Mouse (Mus musculus): ENCODE results near the gene Cdk5rap2. TPM values are rescaled to one million over a fixed set of nuclear protein-coding genes. Genes with fewer than 3 reads are reported as not detected.
A peak's percentile ranks its signal among the peaks of the same experiment; 100 is the strongest.

Gene Cdk5rap2
- polyA plus RNA-seq, 1 experiment from 2014 or later = 14.8 TPM

DNA sequence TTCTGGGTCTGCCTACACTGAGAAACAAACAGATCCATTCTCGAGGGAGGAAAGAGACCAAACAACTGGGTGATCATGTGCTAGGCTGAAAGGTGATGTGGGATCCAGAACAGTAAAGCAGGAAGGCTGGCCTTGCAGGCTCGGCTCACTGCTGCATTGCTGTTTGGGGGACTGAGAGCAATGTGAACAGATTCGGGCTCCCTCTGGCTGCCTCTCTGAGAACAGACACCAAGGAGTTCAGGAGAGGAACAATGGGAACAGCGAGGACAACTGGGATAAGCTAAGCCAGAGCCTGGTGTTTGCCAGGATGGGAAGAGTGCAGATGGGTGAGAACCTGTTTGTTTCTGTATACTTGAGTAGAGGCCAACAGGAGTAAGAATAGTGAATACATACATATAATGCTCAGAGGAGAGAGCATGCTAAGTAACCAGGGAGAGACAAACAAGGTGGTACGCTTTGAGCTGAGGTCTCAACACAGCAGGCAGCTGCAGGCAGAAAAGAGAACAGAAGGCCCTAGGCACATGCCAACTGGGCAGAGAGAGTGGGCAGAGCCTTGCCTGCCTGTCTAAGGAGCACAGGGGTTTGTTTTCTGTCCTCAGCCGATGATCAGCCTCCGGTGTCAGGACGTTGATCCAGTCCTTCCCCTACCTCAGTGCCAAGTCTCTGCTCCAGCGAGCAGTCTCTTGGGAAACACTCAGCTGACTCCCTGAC, 8.0 kb downstream of the Cdk5rap2 start:
- 0 out of 2 replicates have a peak, but pooled peaks have one; percentile 22 for ATAC-seq (replicated peaks; ENCODE audit: insufficient number of reproducible peaks, low FRiP score, low TSS enrichment)
- Histone ChIP-seq H3K9me3 (replicated peaks; ENCODE audit: control insufficient read depth, low read length) (no peaks in the 10 kb centered on the region), H3K4me2 (no peak overlapping the region), H3K4me3 (ENCODE audit: low read depth, low read length) (no peak overlapping the region), H3K4me1 (ENCODE audit: control insufficient read depth, insufficient read depth, low read length) (no peaks in the 10 kb centered on the region), H3K9ac (ENCODE audit: low read depth, low read length) (no peak overlapping the region), H3K27ac (ENCODE audit: low read depth, low read length) (no peak overlapping the region), H3K27me3 (ENCODE audit: control insufficient read depth, insufficient read depth, low read length) (no peaks in the 10 kb centered on the region), H3K36me3 (ENCODE audit: control insufficient read depth, insufficient read depth, low read length) (peaks cover 6% of the 10 kb centered on the region; the same call in 1 of the 2 replicates)
- WGBS (ENCODE audit: insufficient replicate concordance) = 79% methylated on average over 9 of the region's 9 CpGs

- WGBS (ENCODE audit: insufficient replicate concordance) = 82% methylated on average over 5 of the region's 5 CpGs
- Histone ChIP-seq H3K27me3 (ENCODE audit: control insufficient read depth, insufficient read depth, low read length) (no peaks in the 10 kb centered on the region), H3K36me3 (ENCODE audit: control insufficient read depth, insufficient read depth, low read length) (peaks cover 6% of the 10 kb centered on the region; the same call in 1 of the 2 replicates)
These were observed 10.8 kb downstream of the Cdk5rap2 start for GRCm38 (mm10) chr4:70399476-70399875.

GRCm38 (mm10) chr4:70399074-70399473, 11.2 kb downstream of the Cdk5rap2 start:
- Histone ChIP-seq H3K27me3 (ENCODE audit: control insufficient read depth, insufficient read depth, low read length) (no peaks in the 10 kb centered on the region), H3K9me3 (replicated peaks; ENCODE audit: control insufficient read depth, low read length) (no peaks in the 10 kb centered on the region), H3K9ac (ENCODE audit: low read depth, low read length) (no peak overlapping the region), H3K4me1 (ENCODE audit: control insufficient read depth, insufficient read depth, low read length) (no peaks in the 10 kb centered on the region), H3K4me2 (no peak overlapping the region), H3K4me3 (ENCODE audit: low read depth, low read length) (no peak overlapping the region), H3K36me3 (ENCODE audit: control insufficient read depth, insufficient read depth, low read length) (peaks cover 6% of the 10 kb centered on the region; the same call in 1 of the 2 replicates), H3K27ac (ENCODE audit: low read depth, low read length) (no peak overlapping the region)
- no peak for ATAC-seq (replicated peaks; ENCODE audit: insufficient number of reproducible peaks, low FRiP score, low TSS enrichment)
- WGBS (ENCODE audit: insufficient replicate concordance) = 87% methylated on average over 2 of the region's 2 CpGs

More at GRCm38 (mm10) chr4:70399476-70399875, 10.8 kb downstream of the Cdk5rap2 start:
- Histone ChIP-seq H3K4me1 (ENCODE audit: control insufficient read depth, insufficient read depth, low read length) (no peaks in the 10 kb centered on the region), H3K27ac (ENCODE audit: low read depth, low read length) (no peak overlapping the region), H3K4me2 (no peak overlapping the region), H3K9me3 (replicated peaks; ENCODE audit: control insufficient read depth, low read length) (no peaks in the 10 kb centered on the region), H3K4me3 (ENCODE audit: low read depth, low read length) (no peak overlapping the region), H3K9ac (ENCODE audit: low read depth, low read length) (no peak overlapping the region)
- ATAC-seq (replicated peaks; ENCODE audit: insufficient number of reproducible peaks, low FRiP score, low TSS enrichment) = no peak

DNA sequence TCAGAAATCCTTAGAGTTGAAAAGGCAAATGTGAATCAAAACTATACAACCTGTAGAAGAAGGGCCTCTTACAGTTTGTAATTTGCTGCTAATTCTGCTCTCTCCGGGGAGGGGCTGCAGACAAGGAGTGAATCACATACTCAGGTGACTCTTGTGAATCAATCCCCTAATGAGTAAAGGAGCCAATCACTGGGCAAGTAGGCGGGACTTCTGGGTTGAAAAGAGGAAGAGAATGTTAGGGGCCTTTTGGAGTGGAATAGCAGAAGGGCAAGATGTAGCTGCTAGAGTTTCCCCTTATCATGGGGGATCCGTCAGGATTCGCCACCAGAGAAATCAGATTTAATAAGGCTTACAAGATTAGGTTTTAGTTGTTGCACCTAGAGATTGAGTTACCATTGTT, 12.2 kb downstream of the Cdk5rap2 start:
- WGBS (ENCODE audit: insufficient replicate concordance) = 79% methylated on average over 4 of the region's 4 CpGs
- Histone ChIP-seq H3K36me3 (ENCODE audit: control insufficient read depth, insufficient read depth, low read length) (peaks cover 2% of the 10 kb centered on the region; the same call in 1 of the 2 replicates), H3K9ac (ENCODE audit: low read depth, low read length) (no peak overlapping the region), H3K9me3 (replicated peaks; ENCODE audit: control insufficient read depth, low read length) (no peaks in the 10 kb centered on the region), H3K27ac (ENCODE audit: low read depth, low read length) (no peak overlapping the region), H3K4me2 (no peak overlapping the region), H3K27me3 (ENCODE audit: control insufficient read depth, insufficient read depth, low read length) (no peaks in the 10 kb centered on the region), H3K4me3 (ENCODE audit: low read depth, low read length) (no peak overlapping the region), H3K4me1 (ENCODE audit: control insufficient read depth, insufficient read depth, low read length) (no peaks in the 10 kb centered on the region)
- ATAC-seq (replicated peaks; ENCODE audit: insufficient number of reproducible peaks, low FRiP score, low TSS enrichment) = no peak

- Histone ChIP-seq H3K27ac (ENCODE audit: low read depth, low read length) (no peak overlapping the region), H3K9me3 (replicated peaks; ENCODE audit: control insufficient read depth, low read length) (no peaks in the 10 kb centered on the region), H3K4me1 (ENCODE audit: control insufficient read depth, insufficient read depth, low read length) (no peaks in the 10 kb centered on the region), H3K36me3 (ENCODE audit: control insufficient read depth, insufficient read depth, low read length) (no peaks in the 10 kb centered on the region; the same call in 1 of the 2 replicates), H3K4me2 (no peak overlapping the region), H3K4me3 (ENCODE audit: low read depth, low read length) (no peak overlapping the region), H3K9ac (ENCODE audit: low read depth, low read length) (no peak overlapping the region), H3K27me3 (ENCODE audit: control insufficient read depth, insufficient read depth, low read length) (no peaks in the 10 kb centered on the region)
- no peak for ATAC-seq (replicated peaks; ENCODE audit: insufficient number of reproducible peaks, low FRiP score, low TSS enrichment)
- 90% methylated on average over 5 of the region's 5 CpGs for WGBS (ENCODE audit: insufficient replicate concordance)
These were observed 13.5 kb downstream of the Cdk5rap2 start for GRCm38 (mm10) chr4:70396701-70397100.

- WGBS (ENCODE audit: insufficient replicate concordance) = 85% methylated on average over 2 of the region's 2 CpGs
- no peaks in the 10 kb centered on the region; the same call in 1 of the 2 replicates for H3K36me3 ChIP-seq (ENCODE audit: control insufficient read depth, insufficient read depth, low read length)
- H3K9ac ChIP-seq (ENCODE audit: low read depth, low read length) = no peak overlapping the region
- no peak overlapping the region for H3K4me2 ChIP-seq
- no peak overlapping the region for H3K27ac ChIP-seq (ENCODE audit: low read depth, low read length)
- no peaks in the 10 kb centered on the region for H3K4me1 ChIP-seq (ENCODE audit: control insufficient read depth, insufficient read depth, low read length)
- no peak for ATAC-seq (replicated peaks; ENCODE audit: insufficient number of reproducible peaks, low FRiP score, low TSS enrichment)
- no peaks in the 10 kb centered on the region for H3K9me3 ChIP-seq (replicated peaks; ENCODE audit: control insufficient read depth, low read length)
- no peaks in the 10 kb centered on the region for H3K27me3 ChIP-seq (ENCODE audit: control insufficient read depth, insufficient read depth, low read length)
- no peak overlapping the region for H3K4me3 ChIP-seq (ENCODE audit: low read depth, low read length)
These were observed 15.5 kb downstream of the Cdk5rap2 start for GRCm38 (mm10) chr4:70394736-70395135.

DNA sequence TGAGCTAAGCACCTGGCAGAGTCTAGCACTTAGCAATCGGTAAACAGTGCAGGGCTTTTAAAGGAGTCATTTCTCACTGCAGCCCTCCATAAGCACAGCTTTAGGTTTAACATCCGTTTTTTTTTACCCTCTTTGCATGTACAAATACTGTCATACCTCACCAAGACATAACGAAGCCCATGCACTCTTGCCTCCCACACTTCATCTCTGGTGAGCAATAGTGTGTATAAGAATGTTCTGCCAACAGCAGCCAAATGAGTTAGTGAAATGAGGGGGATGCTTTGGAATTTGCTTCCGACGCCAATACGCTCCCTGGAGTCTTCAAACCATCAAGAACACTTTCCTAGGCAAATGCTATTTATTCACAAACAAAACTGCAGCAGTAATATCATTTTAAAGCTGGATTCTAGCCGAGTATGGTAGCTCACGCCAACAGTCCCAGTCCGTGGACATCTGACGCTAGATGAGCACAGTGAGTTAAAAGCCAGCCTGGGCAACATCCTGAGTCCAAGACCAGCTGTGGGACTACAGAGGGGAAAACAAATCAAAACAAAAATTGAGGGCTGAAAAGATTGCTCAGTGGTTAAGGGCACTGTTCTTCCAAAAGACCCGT, 18.4 kb downstream of the Cdk5rap2 start:
- Histone ChIP-seq H3K36me3 (ENCODE audit: control insufficient read depth, insufficient read depth, low read length) (no peaks in the 10 kb centered on the region), H3K4me1 (ENCODE audit: control insufficient read depth, insufficient read depth, low read length) (no peaks in the 10 kb centered on the region), H3K9ac (ENCODE audit: low read depth, low read length) (no peak overlapping the region), H3K4me2 (no peak overlapping the region), H3K27me3 (ENCODE audit: control insufficient read depth, insufficient read depth, low read length) (no peaks in the 10 kb centered on the region), H3K4me3 (ENCODE audit: low read depth, low read length) (no peak overlapping the region), H3K9me3 (replicated peaks; ENCODE audit: control insufficient read depth, low read length) (no peaks in the 10 kb centered on the region), H3K27ac (ENCODE audit: low read depth, low read length) (no peak overlapping the region)
- 84% methylated on average over 11 of the region's 11 CpGs for WGBS (ENCODE audit: insufficient replicate concordance)
- ATAC-seq (replicated peaks; ENCODE audit: insufficient number of reproducible peaks, low FRiP score, low TSS enrichment) = no peak

DNA sequence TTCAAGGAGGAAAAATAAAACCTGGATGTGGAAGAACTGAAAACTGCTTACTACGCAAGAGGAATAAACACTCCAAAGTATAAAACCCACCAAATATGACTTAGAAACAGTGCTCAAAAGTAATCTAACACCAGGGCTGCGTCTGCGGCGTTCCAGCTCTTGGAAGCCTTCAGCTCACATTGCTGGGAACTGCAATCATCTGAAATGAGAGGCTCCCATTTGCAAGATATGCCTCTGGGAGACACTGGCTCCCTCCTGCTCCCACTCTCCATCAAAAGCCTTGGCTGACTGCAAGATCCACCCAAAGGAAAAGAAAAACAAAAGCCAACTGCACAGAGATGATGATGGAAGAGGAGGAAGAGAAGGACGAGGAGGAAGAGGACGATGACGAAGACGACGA, 19.2 kb downstream of the Cdk5rap2 start:
- H3K27ac ChIP-seq (ENCODE audit: low read depth, low read length) = no peak overlapping the region
- no peak for ATAC-seq (replicated peaks; ENCODE audit: insufficient number of reproducible peaks, low FRiP score, low TSS enrichment)

More for the DNA sequence above, 19.2 kb downstream of the Cdk5rap2 start:
- Histone ChIP-seq H3K9ac (ENCODE audit: low read depth, low read length) (no peak overlapping the region), H3K4me1 (ENCODE audit: control insufficient read depth, insufficient read depth, low read length) (no peaks in the 10 kb centered on the region), H3K4me2 (no peak overlapping the region), H3K4me3 (ENCODE audit: low read depth, low read length) (no peak overlapping the region), H3K36me3 (ENCODE audit: control insufficient read depth, insufficient read depth, low read length) (no peaks in the 10 kb centered on the region), H3K9me3 (replicated peaks; ENCODE audit: control insufficient read depth, low read length) (no peaks in the 10 kb centered on the region), H3K27me3 (ENCODE audit: control insufficient read depth, insufficient read depth, low read length) (no peaks in the 10 kb centered on the region)
- WGBS (ENCODE audit: insufficient replicate concordance) = 83% methylated on average over 9 of the region's 9 CpGs
